Mouse (Mus musculus): ENCODE results near the gene Sec14l5. TPM values are rescaled to one million over a fixed set of nuclear protein-coding genes. Genes with fewer than 3 reads are reported as not detected.
A peak's percentile ranks its signal among the peaks of the same experiment; 100 is the strongest.

The Sec14l5 gene
- total and polyA plus RNA-seq, 3 experiments = 0.03 TPM; not detected in 2

DNA sequence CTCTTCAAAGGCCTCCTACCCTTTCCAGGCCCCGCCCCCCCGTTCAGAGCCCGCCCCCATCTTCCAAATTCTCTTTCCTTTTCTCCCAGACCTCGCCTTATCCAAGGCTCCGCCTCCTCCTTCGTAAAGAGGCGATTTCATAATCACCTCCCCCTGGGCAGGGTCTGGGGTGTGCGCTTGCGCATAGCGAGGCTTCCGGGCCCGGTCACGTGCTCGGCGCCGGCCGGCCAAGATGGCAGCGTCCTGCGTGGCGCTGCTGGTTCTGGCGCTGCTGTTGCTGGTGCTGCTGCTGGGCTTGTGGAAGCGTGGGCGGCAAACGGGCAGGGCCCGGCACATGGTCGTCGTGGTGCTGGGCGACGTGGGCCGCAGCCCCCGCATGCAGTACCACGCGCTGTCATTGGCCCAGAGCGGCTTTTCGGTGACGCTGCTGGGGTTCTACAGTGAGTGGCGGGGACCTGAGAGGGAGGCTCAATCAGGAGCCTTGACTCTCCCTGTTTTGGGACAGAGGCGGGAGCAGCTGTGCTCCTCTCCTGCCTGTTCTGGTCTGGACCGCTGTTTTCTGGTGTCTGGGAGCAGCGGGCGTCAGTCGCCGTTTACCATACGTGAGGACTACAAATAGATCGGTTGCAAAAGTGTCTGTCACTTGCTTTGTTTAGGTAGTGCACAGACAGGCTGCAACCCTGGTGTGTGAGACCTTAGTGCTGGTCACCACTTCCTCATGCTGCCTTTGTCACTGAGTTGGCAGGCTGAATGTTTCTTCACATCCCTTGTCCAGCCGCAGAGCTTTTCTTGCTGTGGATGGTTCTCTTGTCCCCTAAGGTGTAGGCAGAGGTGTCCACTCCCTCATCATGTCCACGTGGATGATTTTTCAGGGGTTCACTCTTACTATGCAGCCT is 86.8 kb downstream of the Sec14l5 start, which contains the start of gene Alg1 (continued):
- no peak for TF ChIP-seq MEF2A (IDR thresholded peaks at IDR 0.05; ENCODE audit: extremely low read depth, insufficient replicate concordance, low read depth, low read length, poor library complexity, severe bottlenecking)
- peak; percentile 98 for TF ChIP-seq MXI1 (IDR thresholded peaks at IDR 0.05; ENCODE audit: low read depth, low read length)
- TF ChIP-seq RCOR1 (IDR thresholded peaks at IDR 0.05; ENCODE audit: low read depth, low read length) = no peak
- TF ChIP-seq POLR2A (IDR thresholded peaks at IDR 0.05; ENCODE audit: control insufficient read depth in 1 of 2, insufficient read depth in 1 of 2, low read depth in 1 of 2, low read length in 2 of 2, poor library complexity in 1 of 2) = peak; percentile 99 to 100
- TF ChIP-seq NELFE (IDR thresholded peaks at IDR 0.05; ENCODE audit: low read depth, low read length) = peak; percentile 98

Other genes starting within 250 kb of the Sec14l5 start
- 34.2 and 41.1 TPM in 2 replicates for gene Nudt16l1, start 208.3 kb upstream of the Sec14l5 start, total RNA-seq (2012; rRNA removed)
- 10 to 100 TPM in 1 of 2 experiments, not detected in 1; 69.3 TPM for gene Nudt16l1, start 208.3 kb upstream of the Sec14l5 start, polyA plus RNA-seq (2012; ENCODE audit: insufficient read depth in 1 of 2, insufficient read length in 2 of 2, low read depth in 1 of 2, low replicate concordance in 2 of 2, missing spikeins in 1 of 2)
- gene Anks3, start 182.9 kb upstream of the Sec14l5 start, total RNA-seq (2012; rRNA removed) = 19.9 and 27.1 TPM in 2 replicates
- 10 to 100 TPM in 1 of 2 experiments, not detected in 1; 33.9 TPM for gene Anks3, start 182.9 kb upstream of the Sec14l5 start, polyA plus RNA-seq (2012; ENCODE audit: insufficient read depth in 1 of 2, insufficient read length in 2 of 2, low read depth in 1 of 2, low replicate concordance in 2 of 2, missing spikeins in 1 of 2)
- gene Sept12, start 149.3 kb upstream of the Sec14l5 start, total RNA-seq (2012; rRNA removed) = not detected in 2 replicates
- gene Sept12, start 149.3 kb upstream of the Sec14l5 start, polyA plus RNA-seq (2012; ENCODE audit: insufficient read depth in 1 of 2, insufficient read length in 2 of 2, low read depth in 1 of 2, low replicate concordance in 2 of 2, missing spikeins in 1 of 2) = under 1 TPM in 1 of 2 experiments, not detected in 1; 0.07 TPM
- not detected in 2 replicates for gene Smim22, start 139.8 kb upstream of the Sec14l5 start, total RNA-seq (2012; rRNA removed)
- not detected for gene Smim22, start 139.8 kb upstream of the Sec14l5 start, polyA plus RNA-seq (2012; ENCODE audit: insufficient read depth in 1 of 2, insufficient read length in 2 of 2, low read depth in 1 of 2, low replicate concordance in 2 of 2, missing spikeins in 1 of 2)
- 1.7 and 1.9 TPM in 2 replicates for gene Rogdi, start 133.6 kb upstream of the Sec14l5 start, total RNA-seq (2012; rRNA removed)
- 10 to 100 TPM in 1 of 2 experiments, not detected in 1; 17.8 TPM for gene Rogdi, start 133.6 kb upstream of the Sec14l5 start, polyA plus RNA-seq (2012; ENCODE audit: insufficient read depth in 1 of 2, insufficient read length in 2 of 2, low read depth in 1 of 2, low replicate concordance in 2 of 2, missing spikeins in 1 of 2)
- gene Glyr1, start 97.2 kb upstream of the Sec14l5 start, total RNA-seq (2012; rRNA removed) = 63.6 and 68.7 TPM in 2 replicates
- gene Glyr1, start 97.2 kb upstream of the Sec14l5 start, polyA plus RNA-seq (2012; ENCODE audit: insufficient read depth in 1 of 2, insufficient read length in 2 of 2, low read depth in 1 of 2, low replicate concordance in 2 of 2, missing spikeins in 1 of 2) = 100 to 1,000 TPM in 1 of 2 experiments, 10 to 100 TPM in 1; 44.8 to 103 TPM
- 14.9 and 18.1 TPM in 2 replicates for gene Ubn1, start 97.1 kb upstream of the Sec14l5 start, total RNA-seq (2012; rRNA removed)
- 10 to 100 TPM; 24.9 to 34.5 TPM for gene Ubn1, start 97.1 kb upstream of the Sec14l5 start, polyA plus RNA-seq (2012; ENCODE audit: insufficient read depth in 1 of 2, insufficient read length in 2 of 2, low read depth in 1 of 2, low replicate concordance in 2 of 2, missing spikeins in 1 of 2)
- gene Ppl, start 14.7 kb upstream of the Sec14l5 start, total RNA-seq (2012; rRNA removed) = not detected in 2 replicates
- under 1 TPM in 1 of 2 experiments, not detected in 1; 0.01 TPM for gene Ppl, start 14.7 kb upstream of the Sec14l5 start, polyA plus RNA-seq (2012; ENCODE audit: insufficient read depth in 1 of 2, insufficient read length in 2 of 2, low read depth in 1 of 2, low replicate concordance in 2 of 2, missing spikeins in 1 of 2)
- gene Nagpa, start 56.9 kb downstream of the Sec14l5 start, total RNA-seq (2012; rRNA removed) = 34.0 and 34.5 TPM in 2 replicates
- 10 to 100 TPM in 1 of 2 experiments, not detected in 1; 60.5 TPM for gene Nagpa, start 56.9 kb downstream of the Sec14l5 start, polyA plus RNA-seq (2012; ENCODE audit: insufficient read depth in 1 of 2, insufficient read length in 2 of 2, low read depth in 1 of 2, low replicate concordance in 2 of 2, missing spikeins in 1 of 2)
- gene AU021092, start 75.2 kb downstream of the Sec14l5 start, total RNA-seq (2012; rRNA removed) = not detected in 2 replicates
- gene AU021092, start 75.2 kb downstream of the Sec14l5 start, polyA plus RNA-seq (2012; ENCODE audit: insufficient read depth in 1 of 2, insufficient read length in 2 of 2, low read depth in 1 of 2, low replicate concordance in 2 of 2, missing spikeins in 1 of 2) = not detected
- 38.2 and 46.4 TPM in 2 replicates for gene Alg1, start 86.5 kb downstream of the Sec14l5 start, total RNA-seq (2012; rRNA removed)
- 10 to 100 TPM in 1 of 2 experiments, not detected in 1; 42.9 TPM for gene Alg1, start 86.5 kb downstream of the Sec14l5 start, polyA plus RNA-seq (2012; ENCODE audit: insufficient read depth in 1 of 2, insufficient read length in 2 of 2, low read depth in 1 of 2, low replicate concordance in 2 of 2, missing spikeins in 1 of 2)
- 21.4 and 26.4 TPM in 2 replicates for gene Eef2kmt, start 108.9 kb downstream of the Sec14l5 start, total RNA-seq (2012; rRNA removed)
- 10 to 100 TPM in 1 of 2 experiments, not detected in 1; 48.6 TPM for gene Eef2kmt, start 108.9 kb downstream of the Sec14l5 start, polyA plus RNA-seq (2012; ENCODE audit: insufficient read depth in 1 of 2, insufficient read length in 2 of 2, low read depth in 1 of 2, low replicate concordance in 2 of 2, missing spikeins in 1 of 2)